Mouse (Mus musculus) lung, postnatal 10 days (tissue): ENCODE data around the gene Doc2g.
A peak's percentile ranks its signal among the peaks of the same experiment; 100 is the strongest.

ENCODE experiments used
- DNase-seq: peaks from one replicate; pipeline ENCODE4 v3.0.0; 2021

The Doc2g gene

DNA sequence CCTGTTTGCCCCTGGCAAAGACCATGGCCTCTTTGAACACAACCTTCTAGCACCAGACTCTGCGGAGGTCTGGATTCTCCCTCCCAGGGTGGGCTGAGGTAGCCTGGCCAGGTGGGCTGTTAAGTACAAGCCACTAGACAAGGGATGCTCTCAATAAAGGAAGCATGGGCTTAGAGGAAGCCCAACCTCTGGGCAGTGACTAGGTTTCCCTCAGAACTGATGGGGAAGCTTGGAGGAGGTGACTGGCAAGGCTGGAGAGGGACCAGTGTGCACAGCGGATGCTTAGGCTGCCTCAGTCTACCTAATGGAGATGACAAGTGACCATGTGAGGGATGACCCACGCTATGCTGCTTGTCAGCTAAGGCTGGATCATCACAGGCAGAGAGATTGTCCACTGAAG, 11.1 kb upstream of the Doc2g start:
- no peak for DNase-seq

DNA sequence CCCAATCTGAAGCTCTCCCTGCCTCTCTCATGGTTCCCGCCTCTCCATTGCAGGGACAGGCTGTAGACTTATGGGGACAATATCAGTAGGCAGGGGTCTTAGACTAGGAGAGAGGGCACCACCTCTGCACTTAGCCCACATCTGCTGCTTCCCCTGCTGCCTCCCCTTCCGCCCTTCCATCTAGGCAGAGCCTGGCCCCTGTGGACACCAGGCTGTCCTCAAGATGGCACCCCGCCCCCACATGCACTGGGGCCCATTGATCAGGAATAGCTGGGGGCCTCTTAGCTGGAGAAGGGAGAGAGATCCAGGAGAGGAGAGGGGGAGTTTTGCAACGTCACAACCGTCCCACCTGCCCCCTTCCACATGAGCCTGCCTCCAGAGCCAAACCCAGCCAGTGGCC, 10.7 kb upstream of the Doc2g start, which contains the start of gene Tbx10:
Gene Tbx10, plus strand, starts transcription at position 337 of the 400 bp plus-strand sequence.
- no peak for DNase-seq

DNA sequence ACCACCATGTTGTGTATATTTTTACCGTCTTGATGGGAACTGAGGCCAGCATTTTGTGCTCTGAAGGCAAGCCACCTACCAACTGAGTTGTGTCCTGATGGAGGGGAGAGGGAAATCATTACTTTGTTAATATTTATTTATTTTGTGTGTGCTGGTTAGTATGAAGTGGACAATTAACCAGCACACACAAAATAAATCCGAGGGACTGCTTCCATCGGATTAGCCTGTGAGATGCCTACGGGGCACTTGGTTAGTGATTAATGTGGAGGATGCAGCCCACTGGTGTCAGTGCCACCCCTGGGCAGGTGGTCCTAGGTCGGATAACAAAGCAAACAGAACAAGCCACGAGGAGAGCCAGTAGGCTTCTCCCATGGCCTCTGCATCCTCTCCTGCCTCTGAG, 8.2 kb upstream of the Doc2g start:
- no peak for DNase-seq

DNA sequence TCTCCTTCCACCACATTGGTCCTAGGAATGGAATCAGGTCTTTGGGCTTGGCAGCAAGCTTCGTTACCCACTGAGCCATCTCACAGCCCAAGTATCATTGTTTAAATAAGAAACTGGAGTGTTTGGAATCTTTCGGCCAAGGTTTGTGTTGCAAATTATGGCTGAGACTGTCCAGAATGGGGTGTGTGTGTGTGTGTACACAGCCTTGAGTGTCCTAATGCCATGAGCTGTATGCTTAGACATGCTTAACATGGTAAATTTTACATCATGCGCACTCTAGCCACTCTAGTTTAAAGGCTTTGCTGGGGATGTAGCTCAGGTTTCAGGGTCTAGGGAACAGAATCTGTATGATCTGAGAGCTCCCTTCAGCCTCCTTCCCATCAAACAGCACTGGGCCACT, 7.6 kb upstream of the Doc2g start:
- no peak for DNase-seq

DNA sequence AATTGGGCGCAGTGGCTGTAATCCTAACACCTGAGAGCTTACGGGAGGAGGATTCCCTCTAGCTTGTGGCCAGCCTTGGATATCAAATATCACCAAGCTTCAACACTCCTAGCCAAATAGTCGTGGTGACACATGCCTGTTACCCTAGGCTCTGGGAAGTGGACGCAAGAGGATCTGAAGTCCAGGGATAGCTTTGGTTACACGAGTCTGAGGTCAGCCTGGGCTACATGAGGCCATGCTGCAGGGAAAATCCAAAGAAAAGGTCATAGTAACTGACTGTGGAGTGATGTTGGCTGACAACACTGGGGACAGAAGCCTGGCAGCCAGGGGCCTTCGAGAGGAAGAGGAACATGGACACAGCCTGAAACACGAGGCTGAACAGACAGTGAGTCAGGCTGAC, 7.0 kb upstream of the Doc2g start:
- DNase-seq: no peak

DNA sequence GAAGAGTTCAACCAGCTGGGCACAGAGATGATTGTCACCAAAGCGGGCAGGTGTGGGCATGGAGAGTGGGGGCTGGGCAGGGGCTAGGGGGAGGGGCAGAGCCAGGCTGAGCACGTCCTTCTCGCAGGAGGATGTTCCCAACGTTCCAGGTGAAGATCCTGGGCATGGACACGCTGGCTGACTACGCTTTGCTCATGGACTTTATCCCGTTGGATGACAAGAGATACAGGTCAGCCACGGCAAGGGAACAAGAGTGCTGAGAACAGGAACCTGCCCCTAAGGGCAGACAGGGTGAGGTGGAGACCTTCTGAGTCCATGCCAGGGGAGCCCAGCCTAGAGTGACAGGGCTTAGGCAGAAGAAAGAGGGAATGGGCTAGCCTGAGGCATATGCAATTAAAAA, 6.4 kb upstream of the Doc2g start:
- no peak for DNase-seq

DNA sequence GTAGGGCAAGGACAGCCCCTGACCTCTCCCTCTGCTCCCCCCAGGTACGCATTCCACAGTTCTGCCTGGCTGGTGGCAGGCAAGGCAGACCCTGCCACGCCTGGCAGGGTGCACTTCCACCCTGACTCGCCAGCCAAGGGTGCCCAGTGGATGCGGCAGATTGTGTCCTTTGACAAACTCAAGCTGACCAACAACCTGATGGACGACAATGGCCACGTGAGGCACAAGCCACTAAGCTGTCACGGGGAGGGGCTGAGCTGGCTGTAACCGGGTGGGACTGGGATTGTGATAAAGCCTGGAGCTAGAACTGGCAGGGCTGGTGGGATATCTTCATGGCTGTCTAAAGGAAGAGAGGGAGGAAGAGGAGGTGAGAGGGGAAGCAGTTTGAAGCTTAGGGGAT, 5.9 kb upstream of the Doc2g start:
- DNase-seq: no peak

DNA sequence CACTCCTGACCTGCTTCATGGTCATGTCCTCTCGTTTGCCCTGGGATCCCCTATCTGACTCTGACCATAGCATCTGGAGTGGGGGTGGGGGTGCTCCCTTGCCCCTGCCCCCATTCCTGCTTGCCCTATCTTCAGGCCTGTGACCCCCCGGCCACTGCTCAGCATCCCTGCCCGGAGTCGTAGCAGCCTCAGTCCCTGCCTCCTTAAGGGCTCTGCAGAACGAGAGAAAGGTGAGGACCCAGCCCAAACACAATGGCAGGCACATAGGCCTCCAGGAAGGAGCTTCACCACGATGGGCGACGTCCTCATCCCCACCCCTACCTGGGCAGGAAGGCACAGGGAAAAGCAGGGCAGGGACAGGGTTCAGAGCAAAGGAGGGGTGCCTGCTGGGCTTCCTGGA, 4.8 kb upstream of the Doc2g start:
- DNase-seq: no peak

DNA sequence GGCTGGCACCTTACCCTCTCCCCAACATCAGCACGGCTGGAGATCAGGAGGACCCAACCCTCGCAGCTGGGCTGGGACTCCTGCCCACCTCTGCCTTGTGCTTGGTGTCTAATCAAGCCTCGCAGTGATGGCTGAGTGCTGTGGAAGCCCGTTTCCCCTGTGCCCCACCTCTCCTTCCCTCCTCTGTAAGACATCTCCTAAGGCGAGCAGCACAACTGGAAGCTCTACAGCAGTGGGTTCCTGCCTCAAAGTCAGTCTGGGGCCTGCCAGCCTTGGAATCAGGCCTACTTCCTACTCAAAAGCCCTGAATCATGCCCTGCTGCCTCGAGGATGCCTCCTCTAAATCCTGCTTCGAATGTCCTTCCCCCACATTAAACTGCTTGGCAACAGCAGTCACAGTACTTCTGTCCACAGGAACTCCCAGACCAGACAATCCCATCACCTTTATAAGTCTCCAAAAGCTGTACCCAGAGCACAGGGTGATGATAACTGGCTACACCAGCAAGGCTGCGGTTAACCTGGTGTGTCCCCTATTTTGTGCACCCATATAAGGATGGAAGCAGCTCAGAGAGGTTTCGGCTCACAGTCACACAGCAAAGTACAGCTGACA, 3.9 kb upstream of the Doc2g start:
- DNase-seq: no peak

DNA sequence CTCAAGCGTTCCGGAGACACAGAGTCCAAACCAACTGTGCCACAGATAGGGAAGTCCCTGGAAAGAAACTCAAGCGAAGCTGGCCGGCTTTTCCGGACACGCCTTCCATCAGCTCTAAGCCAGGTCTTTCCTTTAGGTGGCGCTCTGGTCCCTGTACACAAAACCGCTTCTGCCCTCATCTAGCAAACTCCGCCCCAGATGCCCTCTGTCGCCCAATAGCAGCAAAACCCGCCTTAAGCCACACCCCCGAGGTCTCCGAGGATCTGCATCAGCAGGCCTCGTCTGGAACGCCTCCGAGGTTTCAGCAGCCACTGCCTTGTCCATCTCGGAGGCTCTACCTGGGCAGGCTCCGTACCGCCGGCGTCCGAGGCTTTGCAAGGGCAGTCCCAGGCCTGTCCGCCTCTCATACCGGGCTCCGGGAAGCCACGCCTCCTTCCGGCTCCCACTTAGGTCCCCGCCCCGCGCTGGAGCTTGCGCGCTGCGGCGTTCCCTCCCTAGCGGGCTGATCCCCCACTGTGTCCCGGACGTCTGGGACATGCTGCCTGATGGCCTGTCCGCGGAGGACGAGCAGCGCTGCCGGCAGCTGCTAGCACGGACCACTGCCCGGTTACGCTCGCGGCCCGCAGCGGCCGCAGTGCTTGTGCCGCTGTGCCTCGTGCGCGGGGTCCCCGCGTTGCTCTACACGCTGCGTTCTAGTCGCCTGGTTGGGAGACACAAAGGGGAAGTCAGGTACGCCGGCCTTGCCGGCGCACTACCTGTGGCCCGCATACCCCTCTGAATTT, 2.8 kb upstream of the Doc2g start, which contains the start of the genes Nudt8 and Gm49405:
Gene Nudt8, plus strand, starts transcription at position 462 of the 782 bp plus-strand sequence.
Gene Gm49405, plus strand, starts transcription at position 508 of the 782 bp plus-strand sequence.
- DNase-seq: peak; percentile 99

DNA sequence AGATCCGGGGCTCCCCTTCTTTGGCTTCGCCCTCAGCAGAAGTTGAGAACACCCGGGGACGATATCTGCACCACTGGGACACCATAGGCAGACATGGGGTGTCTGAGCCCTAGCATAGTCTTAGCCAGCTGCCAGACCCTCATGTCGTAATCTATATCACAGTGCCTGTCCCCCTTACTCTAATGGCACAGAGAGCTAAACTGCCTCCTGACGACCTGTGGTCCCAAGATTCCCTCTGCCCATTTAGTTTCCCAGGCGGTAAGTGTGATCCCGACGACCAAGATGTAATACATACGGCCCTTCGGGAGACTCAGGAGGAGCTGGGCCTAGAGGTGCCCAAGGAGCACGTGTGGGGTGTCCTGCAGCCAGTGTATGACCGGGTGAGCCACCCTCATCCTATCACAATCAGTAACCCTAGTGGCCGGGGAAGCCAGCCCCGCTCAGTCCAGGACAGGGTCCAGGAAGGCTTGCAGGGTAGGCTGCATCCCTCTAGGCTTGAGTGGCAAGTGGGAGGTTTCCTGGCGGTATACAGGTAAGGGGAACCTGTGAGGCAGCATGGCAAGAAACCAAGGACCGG, 2.1 kb upstream of the Doc2g start:
- DNase-seq: no peak

DNA sequence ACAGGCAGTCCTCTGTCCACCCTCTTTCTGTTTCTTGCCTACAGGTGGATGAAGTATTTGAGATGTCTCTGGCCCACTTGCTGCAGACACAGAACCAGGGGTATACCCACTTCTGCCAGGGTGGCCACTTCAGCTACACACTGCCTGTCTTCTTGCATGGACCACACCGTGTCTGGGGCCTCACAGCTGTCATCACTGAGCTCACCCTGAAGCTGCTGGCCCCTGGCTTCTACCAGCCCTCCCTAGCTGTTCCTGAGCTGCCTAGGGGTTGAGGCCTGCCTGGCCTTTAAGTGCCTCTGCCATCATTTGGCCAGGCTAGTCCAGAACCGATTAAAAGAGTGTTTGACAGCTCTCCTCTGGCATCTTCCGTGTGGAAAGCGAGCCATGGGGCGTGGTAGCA, 1.4 kb upstream of the Doc2g start:
- no peak for DNase-seq

DNA sequence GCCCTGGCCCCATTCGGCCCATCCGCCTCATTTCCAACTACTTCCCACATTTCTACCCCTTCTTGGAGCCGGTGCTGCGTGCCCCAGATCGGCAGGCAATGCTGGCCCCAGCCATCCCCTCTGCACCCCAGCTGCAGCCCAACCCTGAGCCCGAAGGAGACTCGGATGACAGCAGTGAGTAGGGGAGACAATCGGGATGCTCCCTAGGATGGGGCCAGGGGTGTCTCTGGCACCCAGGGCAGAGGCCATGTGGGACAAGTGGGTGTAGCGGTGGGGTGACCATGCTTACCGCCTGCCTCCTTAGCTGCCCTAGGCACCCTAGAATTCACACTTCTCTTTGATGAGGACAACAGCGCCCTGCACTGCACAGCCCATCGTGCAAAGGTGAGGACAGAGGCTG, 528 bp downstream of the Doc2g start:
- DNase-seq: no peak

DNA sequence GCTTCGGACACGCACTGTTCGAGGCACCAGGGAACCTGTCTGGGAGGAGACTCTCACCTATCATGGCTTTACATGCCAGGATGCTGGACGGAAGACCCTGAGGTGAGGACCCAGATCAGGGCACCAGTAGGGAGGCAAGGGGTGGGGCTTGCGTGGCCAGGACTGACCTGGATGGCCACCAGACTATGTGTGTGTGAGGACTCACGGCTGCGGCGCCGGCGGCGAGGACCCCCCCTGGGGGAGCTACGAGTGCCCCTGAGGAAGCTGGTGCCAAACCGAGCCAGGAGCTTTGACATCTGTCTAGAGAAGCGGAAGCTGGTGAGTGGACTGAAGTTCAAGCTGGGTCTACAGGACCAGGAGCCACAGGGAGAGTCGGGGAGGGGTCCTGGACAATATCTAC, 1.2 kb downstream of the Doc2g start:
- no peak for DNase-seq

DNA sequence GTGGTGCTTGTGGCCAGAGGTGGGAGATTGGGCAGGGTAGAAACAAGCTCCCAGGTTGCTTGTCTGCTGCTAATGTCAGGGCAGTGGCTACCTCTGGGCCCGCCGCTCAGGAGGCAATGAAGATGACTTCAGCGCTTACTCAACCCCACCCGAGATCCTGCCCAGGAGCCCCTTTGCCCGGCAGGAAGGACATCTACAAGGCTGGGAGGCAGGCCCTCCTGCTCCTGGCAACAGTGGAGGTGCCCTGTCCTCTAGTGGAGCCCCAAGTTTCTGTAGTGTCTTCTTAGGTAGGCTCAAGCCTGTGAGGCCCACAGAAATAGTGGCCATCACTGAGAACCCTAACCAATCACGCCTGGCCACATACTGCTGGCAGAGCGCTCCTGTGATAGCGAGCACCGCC, 2.0 kb downstream of the Doc2g start:
- DNase-seq: no peak

DNA sequence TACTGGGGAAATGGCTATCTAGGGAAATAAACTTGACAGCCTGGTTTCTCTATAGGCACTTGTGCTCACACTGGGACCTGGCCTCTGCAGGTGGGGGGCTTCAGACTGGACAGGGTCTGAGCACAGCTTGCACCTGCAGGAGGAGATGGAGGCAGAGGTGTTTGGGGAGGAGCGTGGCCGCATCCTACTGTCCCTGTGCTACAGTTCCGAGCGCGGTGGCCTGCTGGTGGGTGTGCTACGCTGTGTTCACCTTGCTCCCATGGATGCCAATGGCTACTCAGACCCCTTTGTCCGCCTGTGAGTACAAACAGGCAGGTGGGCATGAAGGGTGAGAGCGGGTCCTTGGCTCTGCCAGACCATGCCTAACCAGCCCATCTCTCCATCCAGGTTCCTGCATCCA, 2.9 kb downstream of the Doc2g start:
- DNase-seq: no peak

DNA sequence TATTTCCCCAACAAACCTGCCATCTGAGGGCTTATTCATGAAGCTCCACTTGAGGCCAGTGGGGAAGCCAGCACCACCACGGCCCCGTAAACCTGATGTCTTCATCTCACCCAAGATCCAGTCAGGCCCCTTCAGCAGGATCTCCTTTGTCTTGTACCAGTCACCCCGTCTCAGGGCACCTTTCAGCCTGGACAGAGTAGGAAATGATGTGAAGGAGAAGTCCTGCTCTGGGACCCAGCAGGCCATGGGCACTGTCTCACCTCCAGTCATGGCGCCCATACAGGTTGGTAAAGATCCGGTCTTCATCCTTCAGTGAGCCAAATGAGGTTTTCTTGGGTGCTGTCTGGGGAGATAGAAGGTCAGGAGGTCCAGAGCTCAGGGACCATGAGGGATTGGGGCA, 8.0 kb downstream of the Doc2g start:
- no peak for DNase-seq

DNA sequence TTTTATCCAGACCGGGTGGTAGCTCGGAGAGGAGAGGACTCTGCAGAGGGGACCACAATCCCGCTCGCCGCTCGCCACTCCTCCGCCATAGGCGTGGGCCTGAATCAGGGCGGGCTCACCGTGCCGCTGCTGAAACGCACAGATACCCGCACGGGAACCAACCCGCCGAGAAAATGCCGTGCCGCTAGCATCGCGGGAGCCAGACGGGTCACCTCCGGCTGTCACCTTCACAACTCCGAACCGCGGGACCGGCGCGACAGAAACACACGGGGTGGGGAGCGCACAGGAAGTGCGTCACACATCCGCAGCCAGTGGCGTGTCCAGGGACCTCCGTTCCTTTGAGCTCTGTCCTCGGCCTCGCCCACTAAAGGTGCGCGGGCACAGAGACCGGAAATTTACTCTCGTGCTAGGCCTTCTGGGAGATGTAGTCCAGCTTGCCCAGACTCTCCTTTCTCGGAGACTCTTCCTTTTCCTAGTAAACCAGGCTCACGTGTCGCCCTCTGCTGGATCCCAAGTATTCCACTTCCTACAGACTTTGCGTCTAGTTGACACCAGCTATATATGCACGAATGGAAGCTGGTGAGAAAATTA, 9.4 kb downstream of the Doc2g start, which contains the start of gene Ndufv1:
Gene Ndufv1, minus strand, starts transcription at position 375 of the 591 bp plus-strand sequence.
- peak; percentile 99 for DNase-seq

DNA sequence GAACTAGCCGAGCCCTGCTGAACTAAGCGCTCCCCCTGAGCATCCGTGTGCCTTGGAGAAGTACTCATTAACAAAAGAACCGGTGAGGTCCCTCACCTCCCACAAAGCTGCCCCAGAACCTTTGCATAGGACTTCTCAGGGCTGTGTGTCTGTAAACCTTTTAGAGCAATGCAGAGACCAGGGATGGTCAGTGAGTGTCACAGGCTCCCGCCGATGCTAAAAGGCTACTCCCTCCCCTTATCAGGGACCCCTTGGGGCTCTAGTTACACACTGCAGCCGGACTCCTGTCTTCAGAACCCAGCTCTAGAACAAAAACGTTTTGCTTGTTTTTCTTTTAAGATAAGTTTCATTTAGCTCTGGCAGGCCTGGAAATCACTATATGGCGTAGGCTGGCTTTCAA, 10.0 kb downstream of the Doc2g start:
- no peak for DNase-seq

DNA sequence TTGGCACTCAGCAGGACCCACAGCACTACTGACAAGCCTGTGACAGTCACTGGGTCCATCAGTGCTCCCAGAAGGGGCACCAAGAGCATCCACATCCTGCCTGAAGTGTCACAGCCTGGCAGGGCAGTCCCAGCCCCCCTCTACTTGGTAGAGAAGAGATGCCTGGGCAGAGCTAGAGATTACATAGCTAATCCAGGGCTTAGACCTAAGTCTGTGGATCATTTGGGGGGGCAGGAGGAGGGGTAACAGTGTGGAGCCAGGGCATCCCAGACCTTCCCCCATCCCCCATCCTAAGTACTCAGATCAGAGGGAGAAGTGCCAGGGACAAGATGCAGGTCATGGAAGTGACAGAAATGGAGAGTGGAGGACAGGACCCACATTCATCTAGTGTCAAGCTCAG, 11.7 kb downstream of the Doc2g start:
- no peak for DNase-seq

DNA sequence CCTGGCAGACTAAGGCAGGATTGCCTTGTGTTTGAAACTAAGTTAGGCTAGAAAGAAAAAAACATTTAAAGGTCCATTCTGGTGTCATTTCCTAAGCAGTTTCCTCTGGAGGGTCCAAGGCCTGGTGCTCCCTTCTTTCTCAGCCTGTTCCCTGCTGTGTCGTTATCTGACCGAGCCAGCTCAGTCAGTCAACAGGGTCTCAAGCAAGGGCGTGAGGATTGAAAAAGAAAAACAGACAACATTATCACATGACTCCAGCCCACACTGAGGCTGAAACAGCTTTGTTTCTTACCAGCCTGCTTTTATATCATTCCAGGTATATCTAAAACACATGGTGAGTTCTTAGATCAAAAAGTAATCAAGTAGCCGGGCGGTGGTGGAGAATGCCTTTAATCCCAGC, 12.5 kb downstream of the Doc2g start:
- no peak for DNase-seq

DNA sequence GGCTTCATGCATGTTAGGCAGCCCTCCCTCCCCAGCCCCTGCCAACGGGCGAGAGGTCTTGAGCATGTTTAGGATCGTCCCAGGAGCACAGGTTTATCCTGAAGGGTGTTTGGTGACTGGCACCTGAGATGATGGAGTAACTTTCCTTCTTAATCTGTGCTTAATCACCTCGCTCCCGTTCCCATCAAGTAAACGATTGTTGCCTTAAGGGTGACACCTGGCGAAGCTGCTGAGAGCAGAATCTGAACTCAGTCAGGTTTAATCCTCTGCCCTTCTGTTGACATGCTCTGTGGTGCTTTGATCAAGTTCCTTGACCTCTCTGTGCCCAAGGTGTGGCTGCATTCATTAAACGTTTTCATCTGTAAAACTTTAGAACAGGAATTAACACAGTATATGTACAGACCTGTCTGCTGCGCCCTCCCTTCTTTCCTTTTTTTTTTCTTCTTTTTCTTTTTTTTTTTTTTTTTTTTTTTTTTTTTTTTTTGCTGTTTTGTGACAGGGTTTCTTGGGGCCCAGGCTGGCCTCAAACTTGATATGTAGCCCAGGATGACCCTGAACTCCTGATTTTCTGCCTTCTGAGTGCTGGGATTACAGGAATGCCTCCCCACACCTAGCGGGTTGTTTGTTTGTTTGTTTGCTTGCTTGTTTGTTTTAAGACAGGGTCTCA, 14.9 kb downstream of the Doc2g start:
- no peak for DNase-seq
